Mouse (Mus musculus) frontal cortex, postnatal 36 days (tissue): Measurements from ENCODE around the gene Magel2.

Experiments
- DNase-seq, 2 experiments: peaks; one replicate each; pipeline ENCODE4 v3.0.0; 2022; ENCODE audit warnings: low spot score in 2 of 2

Gene Magel2

DNA sequence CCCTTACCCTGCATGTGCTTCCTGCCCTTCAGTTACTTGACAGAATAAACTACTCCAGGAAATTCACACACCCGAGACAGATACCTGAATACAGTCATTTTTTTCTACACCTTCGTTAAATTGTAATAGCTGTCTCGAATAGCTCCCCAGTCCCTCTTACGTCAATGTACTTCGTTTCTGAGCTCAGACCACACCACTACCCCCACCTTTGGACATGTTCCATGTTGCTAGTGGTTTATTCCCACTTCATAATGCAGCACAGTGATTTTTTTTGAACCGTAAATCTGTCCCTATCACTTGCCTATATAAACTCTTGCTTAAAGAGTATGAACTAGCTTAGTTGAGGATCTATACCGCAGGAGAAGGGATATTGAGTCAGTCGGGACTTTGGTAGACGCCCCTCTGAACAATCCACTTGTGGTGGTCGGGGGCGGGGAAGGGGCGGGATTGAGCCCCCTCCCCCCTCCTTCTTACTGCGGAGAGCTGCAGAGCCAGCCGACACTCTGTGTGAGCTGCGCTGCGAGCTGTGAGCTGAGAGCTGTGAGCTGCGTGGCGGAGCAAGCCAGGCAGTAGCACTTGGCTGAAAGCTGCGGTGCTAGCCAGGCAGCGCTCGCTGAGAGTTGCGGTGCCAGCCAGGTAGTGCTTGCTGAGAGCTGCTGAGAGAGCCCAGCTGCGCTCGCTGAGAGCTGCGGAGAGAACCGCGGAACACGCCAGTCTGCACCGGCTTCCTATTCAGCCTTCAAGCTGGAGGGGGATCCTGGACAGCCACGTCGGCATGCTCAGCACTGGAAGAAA, at the start of gene Magel2:
Gene Magel2 (plus strand): TSS at position 501 of the 795 bp plus-strand sequence.
- peak; percentile 7 to 15 for DNase-seq

DNA sequence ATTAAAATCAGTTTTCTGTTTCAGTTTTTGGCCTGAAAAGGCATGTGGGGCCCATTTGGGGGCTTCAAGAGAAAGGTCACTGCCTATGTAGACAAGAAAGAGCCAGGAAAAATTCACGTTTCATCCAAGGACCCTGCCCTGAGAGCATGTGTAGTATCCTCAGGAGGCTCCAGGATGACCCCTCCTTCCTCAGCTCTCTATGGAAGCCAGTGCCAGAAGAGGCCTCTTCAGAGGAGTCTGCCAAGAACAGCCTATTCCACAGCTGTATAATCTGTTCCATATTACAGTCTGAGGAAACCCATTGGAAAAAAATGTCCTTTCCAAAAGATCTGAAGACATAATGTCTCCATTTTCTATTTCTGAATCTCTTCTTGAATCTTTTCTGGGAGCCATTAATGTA, 31.4 kb upstream of the Magel2 start:
- no peak for DNase-seq

DNA sequence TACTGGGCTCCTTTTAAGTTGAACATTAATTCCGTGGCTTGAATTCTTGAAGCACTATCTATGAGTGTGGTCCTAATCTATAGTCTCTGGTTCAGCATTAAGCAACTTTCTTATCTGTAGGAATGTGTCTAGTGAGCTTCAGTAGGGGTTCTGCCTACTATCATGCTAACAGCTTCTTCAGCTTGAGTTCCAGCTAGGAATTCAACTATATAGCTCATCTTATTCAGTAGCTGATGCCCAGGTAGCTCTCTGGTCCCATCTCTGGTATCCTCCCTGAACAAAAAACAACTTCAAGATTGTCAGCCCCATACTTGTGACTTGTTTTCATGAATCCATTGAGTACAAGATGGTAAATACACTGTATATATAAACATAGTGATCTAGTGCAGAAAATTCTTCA, 30.5 kb upstream of the Magel2 start, which contains the start of gene Ndn:
Gene Ndn (plus strand): TSS at position 301 of the 400 bp plus-strand sequence.
- DNase-seq: no peak

DNA sequence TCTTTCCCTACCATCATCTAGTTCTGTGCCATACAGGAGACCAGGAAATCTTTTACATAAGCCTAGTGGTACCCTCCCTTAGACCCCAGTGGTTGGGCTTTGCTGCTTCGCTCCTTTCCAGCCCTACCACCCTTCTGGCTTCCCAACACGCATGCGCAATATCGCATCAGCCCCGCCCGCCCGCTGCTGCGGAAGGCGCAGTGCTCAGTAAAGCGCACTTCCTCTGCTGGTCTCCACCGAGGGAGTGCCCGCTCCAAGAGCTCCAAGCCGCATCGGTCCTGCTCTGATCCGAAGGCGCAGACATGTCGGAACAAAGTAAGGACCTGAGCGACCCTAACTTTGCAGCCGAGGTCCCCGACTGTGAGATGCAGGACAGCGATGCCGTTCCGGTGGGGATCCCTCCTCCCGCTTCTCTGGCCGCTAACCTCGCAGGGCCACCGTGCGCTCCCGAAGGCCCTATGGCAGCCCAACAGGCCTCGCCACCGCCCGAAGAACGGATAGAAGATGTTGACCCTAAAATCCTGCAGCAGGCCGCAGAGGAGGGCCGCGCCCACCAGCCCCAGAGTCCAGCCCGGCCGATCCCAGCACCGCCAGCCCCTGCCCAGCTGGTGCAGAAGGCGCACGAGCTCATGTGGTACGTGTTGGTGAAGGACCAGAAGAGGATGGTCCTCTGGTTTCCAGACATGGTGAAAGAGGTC, 28.6 kb upstream of the Magel2 start:
- DNase-seq: peak; percentile 78

DNA sequence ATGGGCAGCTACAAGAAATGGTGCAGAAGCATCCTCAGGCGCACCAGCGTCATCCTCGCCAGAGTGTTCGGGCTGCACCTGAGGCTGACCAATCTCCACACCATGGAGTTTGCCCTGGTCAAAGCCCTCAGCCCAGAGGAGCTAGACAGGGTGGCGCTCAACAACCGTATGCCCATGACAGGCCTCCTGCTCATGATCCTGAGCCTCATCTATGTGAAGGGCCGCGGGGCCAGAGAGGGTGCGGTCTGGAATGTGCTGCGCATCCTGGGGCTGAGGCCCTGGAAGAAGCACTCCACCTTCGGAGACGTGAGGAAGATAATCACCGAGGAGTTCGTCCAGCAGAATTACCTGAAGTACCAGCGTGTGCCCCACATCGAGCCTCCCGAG, 28.0 kb upstream of the Magel2 start:
- DNase-seq: no peak

DNA sequence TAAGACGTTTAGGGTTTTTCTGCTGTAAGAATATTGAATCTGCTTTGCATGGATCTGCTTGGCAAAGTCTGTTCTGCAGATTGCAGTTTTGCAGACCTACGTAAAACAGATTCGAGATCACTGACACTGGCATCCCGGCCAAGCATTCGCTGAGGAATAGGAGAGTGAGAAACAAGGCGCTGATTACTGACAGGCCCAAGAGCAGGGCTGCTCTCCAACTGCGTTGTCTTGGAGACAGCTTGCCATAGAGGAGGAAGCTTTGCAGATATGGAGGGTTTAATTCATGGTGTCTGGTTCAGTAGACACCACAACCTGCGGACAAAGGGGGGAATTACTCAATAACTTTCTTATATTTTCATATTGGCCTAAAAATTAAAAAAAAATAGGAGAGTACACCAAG, 25.5 kb upstream of the Magel2 start:
- DNase-seq: peak in 1 of 2 experiments; percentile 1

DNA sequence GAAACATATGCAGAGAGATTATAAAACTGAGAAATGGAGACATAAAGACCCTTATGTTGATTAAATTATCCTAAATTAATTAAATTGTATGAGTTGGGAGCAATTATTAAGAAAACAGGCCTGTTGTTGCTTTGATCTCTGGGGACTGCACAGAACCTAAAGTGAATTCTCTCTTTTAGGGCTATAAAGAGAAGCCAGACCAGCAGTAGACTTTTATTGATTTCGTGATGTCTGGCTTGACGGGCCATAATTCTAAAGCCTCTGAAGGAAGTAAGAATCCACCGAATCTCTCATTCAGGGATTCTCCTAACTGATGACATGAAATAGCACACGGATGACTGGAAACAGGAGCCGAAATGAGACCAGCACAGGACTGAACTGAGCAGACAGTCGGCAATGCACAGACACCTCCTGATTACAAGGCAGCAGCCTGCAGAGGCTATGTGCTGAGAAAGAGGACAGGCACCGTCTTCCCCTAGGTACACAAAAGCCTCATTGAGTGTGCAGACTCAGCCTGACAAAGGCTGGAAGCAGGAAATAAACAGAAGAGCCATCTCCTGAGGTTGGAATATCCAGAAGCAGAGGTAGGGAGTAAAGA, 11.7 kb upstream of the Magel2 start:
- DNase-seq: no peak

DNA sequence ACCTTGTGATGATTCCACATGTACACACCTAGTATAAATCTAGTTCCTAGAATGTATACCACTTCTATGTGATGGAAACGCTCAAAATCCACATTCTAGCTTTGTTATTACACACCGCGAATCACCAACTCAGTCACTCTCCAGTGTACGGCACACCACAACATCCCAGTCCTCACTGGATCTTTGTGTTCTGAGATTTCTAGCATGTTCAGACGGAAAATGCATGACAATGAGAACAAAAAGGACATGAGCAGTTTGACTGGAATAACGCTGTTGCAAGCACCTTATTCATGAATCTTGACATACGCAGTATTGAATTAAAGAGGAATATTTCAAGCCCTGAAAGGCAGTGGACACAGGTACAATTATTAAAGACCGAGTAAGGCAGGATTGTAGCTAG, 10.1 kb upstream of the Magel2 start:
- no peak for DNase-seq

DNA sequence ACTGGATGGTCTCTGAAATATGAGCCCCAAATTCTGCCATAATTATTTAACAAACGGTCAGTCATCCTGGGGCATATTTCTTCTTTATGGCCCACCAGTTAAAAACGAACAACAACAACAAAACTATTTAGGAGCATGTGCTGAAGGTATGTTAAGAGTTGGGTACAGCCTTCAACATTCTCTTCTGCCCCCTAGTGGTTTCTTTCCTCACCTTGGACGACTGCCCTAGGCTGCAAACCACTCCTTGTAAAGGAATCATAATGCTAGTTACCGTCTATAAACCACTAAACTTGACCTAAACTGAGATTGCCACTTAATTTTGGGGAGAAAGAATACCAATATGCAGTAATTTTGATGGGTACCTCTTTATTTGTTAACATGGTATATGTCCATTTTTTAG, 1.2 kb upstream of the Magel2 start:
- DNase-seq: no peak

DNA sequence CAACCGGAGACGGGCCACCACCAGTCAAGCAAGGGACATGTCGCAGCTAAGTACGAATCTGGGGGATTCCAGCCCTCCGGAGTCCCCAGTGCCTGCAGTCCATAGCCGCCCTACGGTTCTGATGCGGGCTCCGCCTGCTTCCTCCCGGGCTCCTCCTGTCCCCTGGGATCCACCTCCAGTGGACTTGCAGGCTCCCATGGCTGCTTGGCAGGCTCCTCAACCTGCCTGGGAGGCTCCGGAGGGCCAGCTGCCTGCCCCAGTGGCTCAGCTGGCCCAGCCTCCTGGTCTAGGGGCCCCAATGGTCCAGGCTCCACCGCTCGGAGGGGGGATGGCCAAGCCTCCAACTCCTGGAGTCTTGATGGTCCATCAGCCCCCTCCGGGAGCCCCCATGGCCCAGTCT, 503 bp downstream of the Magel2 start:
- no peak for DNase-seq

DNA sequence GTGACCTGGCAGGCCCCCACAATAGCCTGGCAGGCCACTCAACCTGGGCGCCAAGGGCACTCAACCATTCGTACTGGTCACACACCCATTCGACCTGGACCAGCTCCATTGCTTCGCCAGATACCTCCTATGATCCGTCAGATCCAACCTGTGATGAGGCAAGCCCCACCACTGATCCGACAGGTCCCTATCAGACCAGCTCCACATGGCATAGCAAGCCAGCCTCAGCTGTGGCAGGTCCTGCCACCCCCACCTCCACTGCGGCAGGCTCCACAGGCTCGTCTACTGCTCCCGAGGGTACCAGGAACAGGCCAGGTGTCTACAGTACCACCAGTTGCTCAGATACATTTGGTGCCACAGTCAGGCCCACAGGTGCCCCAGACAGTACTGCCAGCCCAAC, 1.7 kb downstream of the Magel2 start:
- DNase-seq: no peak

DNA sequence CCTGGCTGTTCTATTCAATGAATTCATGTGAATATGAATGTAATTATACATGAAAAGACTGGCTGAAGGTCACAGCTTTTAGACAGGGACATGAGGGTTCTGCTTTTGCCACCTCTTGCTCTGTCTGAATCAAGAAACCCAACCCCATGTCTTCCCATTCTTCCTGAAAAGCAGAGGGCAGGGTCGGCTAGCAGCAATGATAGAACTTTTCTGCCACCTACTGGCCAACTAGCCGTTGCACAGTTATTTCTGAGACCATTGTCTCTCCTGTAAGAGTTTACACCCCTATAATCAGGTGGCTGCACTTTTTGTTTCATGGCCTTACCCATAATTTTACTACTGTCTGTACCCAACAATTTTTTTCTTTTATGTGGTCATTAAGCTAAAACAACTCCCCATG, 5.6 kb downstream of the Magel2 start:
- peak in 1 of 2 experiments; percentile 39 for DNase-seq

DNA sequence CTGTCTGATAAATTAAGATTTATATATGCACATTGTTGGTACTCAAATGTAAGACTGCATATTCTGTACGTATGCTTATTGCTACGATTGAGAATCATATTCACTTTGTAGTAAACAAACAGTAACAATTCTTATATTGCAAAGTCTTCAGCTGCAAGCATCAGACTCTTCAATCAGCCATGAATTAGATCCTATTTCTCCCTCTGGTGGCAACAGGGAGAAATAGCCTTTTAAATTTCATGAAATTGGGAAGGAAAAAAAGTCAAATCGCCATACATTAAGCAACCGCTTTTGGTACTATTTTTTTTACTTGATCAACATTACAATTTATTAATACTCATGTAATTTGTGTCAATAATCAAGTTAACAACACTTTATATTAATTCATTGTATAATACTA, 11.5 kb downstream of the Magel2 start:
- DNase-seq: no peak

DNA sequence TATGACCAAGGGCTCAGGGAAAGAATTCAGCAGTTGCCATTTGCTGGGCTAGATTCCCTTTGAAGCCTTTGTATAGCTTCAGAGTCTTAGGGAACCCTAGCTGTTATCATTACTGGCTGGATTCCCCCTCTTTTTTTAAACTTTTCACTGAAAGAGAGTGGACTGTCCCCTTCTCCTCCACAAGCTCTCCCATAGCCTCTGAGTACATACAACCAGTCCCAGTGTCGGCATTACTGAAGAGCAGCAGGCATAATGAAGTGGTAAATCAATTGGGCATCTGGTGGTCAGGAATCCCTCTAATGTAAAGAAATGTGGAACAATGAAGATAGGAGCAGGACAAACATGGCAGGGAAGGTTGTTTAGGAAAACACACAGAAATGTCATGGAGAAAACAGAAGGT, 15.4 kb downstream of the Magel2 start:
- DNase-seq: no peak

DNA sequence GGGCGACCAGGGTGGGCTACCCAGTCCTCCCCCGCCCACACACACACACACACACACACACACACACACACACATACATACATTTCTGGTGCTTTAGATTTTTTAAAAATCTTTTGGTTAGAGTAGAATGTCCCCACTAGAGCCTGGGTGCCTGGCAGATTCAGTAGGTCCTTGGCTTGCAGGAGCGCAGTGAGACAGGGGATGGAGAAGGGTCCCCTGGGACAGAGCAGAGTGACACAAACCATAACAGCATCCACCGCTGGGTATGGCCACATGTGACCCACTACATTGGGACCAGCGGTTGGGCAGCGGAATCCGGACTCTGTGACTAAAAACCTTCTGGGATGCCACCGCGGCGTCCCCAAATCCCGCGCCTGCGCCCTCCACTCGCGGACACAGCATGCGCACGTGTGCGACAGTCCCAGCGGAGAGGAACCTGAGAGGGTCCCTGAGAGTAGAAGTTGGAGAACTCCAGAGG, 29.8 kb downstream of the Magel2 start:
- DNase-seq: peak in 1 of 2 experiments; percentile 16

DNA sequence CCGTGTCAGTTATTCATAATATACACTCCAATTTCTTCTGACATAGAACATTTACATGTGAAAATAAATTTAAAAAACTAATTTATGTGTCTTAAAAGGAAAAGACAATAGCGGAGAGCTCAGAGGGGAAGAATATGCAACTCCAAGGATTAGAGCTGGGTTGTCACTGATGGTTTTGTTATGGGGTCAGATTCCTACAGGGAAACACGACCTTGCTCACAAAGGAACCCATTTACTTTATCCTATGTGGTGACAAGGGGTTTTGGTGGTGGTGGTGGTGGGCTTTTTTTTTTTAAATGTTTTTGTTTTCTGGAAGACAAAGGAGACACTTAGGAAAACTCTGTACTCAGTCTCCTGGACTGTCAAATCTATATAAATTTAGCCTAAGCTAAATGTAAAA, 31.0 kb downstream of the Magel2 start:
- no peak for DNase-seq

DNA sequence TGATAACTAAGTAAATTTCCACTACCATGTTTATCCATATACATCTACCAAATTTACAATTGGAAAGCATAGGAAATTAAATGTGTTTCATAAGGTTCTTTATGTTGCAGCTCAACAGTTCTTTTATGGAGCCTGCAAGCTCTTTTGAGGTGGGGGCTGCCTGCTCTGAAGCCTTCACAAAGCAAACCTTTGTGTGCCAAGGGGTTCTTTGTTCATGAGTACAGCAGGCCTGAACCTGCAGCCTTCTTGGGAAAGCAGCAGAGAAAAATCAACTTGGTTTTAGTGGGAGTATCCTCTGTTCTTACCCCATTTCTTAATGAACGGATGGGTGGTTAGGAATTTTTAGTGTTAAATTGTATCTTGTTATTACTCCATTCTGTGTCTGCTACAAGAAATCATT, 38.4 kb downstream of the Magel2 start:
- no peak for DNase-seq

DNA sequence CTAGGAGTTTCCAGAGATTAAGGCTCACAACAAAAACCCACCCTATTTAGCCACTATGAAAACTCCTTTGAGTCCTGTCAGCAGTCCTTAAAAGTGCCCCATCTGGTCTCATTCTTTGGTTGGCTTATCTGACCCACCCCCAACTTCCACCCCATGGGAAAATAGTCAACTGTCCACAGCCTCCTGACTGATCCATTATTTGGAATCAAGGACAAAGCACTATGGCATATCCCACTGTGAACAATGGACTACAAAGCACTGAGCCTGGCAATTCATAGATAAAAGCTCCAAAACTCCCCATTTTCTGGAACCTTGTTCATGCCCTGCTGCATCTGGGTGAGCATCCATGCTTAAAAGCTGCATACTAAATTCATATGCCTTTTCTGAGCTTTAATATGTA, 39.4 kb downstream of the Magel2 start:
- DNase-seq: no peak

DNA sequence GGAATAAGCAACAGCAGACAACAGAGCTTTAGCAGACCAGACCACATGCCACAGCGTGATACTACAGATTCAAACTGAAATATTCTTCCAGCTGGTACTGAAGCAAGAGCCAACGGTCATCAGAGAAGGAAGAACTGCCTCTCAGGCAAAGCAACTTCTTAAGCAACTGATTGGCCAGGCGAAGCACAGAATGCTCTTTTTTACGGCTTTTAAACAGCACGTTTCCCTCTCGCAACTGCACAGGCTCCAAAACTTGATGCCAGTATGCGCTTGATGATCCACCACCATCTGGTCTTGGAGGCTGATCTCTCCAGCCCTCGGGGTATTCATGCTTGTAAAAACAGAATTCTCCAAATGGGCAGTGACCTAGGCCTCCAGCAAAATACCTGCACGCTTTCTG, 41.5 kb downstream of the Magel2 start:
- no peak for DNase-seq

DNA sequence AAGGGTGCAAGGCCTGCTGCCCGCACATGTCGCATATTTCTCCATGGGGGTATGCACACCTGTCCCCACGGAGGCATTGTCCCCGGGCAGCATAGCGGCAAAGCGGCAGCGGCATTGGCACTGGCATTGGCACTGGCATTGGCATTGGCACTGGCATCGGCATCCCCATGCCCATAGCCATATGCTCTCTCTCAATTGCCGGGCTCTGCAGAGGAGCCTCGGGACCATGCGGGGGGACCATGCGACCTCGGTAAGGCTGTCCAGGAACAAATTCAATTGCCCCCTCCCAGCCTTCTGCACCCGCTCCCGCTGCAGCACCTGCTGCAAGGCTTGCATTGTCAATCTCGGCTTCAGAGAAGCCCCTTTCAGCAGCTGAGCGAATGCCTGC, 42.3 kb downstream of the Magel2 start:
- DNase-seq: no peak

DNA sequence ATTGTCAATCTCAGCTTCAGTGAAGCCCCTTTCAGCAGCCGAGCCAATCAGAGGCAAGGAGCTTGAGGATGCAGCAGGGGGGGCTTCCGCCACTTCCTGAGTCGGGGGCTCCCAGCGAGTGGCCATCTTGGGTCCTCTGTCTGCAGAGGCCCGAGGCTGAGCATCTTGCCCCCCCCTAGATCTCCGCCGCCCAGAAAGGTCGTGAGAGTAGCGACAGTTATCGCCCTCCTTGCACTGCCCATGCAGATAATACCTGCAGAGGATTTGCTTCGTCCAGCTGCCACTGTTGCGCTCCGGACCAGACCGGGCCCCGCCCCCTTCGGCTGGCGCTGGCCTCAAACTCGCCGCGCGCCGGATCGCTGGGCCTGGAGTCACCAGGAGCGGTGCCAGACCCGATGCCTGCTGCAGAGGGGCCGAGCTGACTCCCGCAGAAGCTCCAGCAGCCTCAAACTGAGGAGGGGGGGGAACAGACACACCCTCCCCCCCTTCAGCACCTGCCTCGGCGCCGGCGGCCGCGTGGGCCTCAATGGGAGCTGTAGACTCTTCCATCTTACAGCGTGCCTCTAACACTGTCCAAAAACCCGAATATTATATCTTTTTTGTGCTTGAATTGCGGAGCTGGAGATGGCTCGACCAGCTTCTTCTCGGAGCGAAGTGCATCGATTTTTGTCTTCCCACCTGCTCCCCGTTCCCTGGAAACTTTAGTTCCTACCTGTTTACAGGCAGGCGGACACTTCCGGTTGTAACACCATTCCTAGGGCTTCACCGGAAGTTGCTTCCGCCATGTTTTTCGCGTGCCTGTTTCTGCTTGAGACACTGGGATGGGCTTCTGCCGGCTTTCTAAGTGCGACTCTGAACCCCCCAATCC, 42.9 kb downstream of the Magel2 start, which contains the start of gene Mkrn3:
Gene Mkrn3 (minus strand): TSS at position 647 of the 868 bp plus-strand sequence.
- peak; percentile 30 to 47 for DNase-seq

DNA sequence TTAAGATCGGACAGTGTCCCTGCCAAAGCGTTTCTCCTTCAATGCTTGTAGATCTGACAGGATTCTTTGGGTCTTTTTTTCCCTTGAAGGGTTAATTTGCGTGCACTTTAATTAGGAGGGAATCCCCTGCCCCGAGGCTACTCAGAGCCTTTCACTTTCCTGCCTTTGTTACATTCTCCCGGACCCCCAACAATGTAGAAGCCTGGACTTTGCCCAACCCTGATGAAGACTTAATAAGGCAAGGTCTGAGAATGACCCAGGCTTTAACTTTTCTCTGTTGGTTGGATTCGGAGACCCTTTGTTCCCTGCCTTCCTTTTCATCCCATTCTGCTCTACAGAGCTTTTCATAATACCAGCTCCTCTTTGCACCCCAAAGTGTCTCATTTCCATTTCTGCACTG, 43.8 kb downstream of the Magel2 start:
- DNase-seq: no peak
